Mouse (Mus musculus): ENCODE data around the gene Ddi2. TPM values are rescaled to one million over a fixed set of nuclear protein-coding genes. Genes with fewer than 3 reads are reported as not detected.

The Ddi2 gene
- polyA plus RNA-seq, 1 experiment = 1.7 TPM

DNA sequence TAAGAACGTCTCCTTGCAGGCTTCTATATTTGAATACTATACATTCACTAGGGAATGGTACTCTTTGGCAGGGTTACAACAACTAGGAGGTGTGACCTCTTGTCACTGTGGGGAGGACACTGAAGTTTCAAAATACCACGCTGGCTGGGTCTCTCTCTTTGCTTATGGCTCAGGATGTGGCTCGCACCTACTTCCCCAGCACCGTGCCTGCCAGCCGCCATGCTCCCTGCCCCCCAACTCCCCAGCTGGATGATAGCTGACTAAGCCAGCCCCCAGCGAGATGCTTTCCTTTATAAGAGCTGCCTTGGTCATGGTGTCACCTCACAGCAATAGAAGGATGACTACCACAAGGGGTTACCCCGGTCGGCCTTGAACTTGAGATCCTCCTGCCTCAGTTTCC, 70.2 kb downstream of the Ddi2 start:
- TF ChIP-seq GATA1 (IDR thresholded peaks at IDR 0.05; ENCODE audit: borderline replicate concordance, low read length) = no peak
- no peak for TF ChIP-seq FLI1 (IDR thresholded peaks at IDR 0.05; ENCODE audit: low read length)
- Histone ChIP-seq H3K4me1 (peaks cover 35% of the 10 kb centered on the region), H3K4me3 (replicated peaks) (no peak overlapping the region), H3K9me3 (no peaks in the 10 kb centered on the region), H3K27me3 (replicated peaks) (no peaks in the 10 kb centered on the region), H3K36me3 (replicated peaks; ENCODE audit: low read length) (peaks cover 62% of the 10 kb centered on the region)

GRCm38 (mm10) chr4:141651944-141652343, 71.3 kb downstream of the Ddi2 start:
- H3K4me3 ChIP-seq (replicated peaks) = no peak overlapping the region
- no peaks in the 10 kb centered on the region for H3K27me3 ChIP-seq (replicated peaks)
- H3K9me3 ChIP-seq = no peaks in the 10 kb centered on the region
- peaks cover 61% of the 10 kb centered on the region for H3K36me3 ChIP-seq (replicated peaks; ENCODE audit: low read length)
- no peak for TF ChIP-seq GATA1 (IDR thresholded peaks at IDR 0.05; ENCODE audit: borderline replicate concordance, low read length)
- TF ChIP-seq FLI1 (IDR thresholded peaks at IDR 0.05; ENCODE audit: low read length) = no peak
- H3K4me1 ChIP-seq = peaks cover 34% of the 10 kb centered on the region

DNA sequence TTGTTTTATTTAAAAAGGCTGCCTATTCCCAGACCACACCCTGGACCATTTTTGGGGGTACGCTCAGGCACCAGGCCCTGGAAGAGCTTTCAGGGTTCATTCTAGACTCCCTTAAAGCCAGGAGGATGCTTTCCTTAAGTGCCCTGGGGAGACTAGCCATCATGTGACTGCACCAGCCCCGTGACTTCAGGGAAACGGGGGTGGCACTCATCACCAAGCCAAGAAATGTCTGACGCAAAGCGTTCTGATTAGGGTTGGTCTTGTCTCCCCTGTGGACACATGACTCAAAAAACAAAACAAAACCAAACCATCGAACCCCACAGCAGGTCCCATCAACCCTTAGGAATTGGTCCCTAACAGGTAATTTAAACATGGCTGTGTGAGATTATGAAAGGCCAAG, 71.9 kb downstream of the Ddi2 start:
- Histone ChIP-seq H3K4me1 (peaks cover 28% of the 10 kb centered on the region), H3K27me3 (replicated peaks) (no peaks in the 10 kb centered on the region), H3K36me3 (replicated peaks; ENCODE audit: low read length) (peaks cover 58% of the 10 kb centered on the region), H3K9me3 (no peaks in the 10 kb centered on the region), H3K4me3 (replicated peaks) (no peak overlapping the region)
- TF ChIP-seq FLI1 (IDR thresholded peaks at IDR 0.05; ENCODE audit: low read length) (no peak), GATA1 (IDR thresholded peaks at IDR 0.05; ENCODE audit: borderline replicate concordance, low read length) (no peak)

- H3K4me1 ChIP-seq = peaks cover 25% of the 10 kb centered on the region
- TF ChIP-seq FLI1 (IDR thresholded peaks at IDR 0.05; ENCODE audit: low read length) (no peak), GATA1 (IDR thresholded peaks at IDR 0.05; ENCODE audit: borderline replicate concordance, low read length) (no peak)
- H3K9me3 ChIP-seq = no peaks in the 10 kb centered on the region
- no peaks in the 10 kb centered on the region for H3K27me3 ChIP-seq (replicated peaks)
- H3K4me3 ChIP-seq (replicated peaks) = no peak overlapping the region
- peaks cover 55% of the 10 kb centered on the region for H3K36me3 ChIP-seq (replicated peaks; ENCODE audit: low read length)
Observed at GRCm38 (mm10) chr4:141649244-141649643, 74.0 kb downstream of the Ddi2 start.

DNA sequence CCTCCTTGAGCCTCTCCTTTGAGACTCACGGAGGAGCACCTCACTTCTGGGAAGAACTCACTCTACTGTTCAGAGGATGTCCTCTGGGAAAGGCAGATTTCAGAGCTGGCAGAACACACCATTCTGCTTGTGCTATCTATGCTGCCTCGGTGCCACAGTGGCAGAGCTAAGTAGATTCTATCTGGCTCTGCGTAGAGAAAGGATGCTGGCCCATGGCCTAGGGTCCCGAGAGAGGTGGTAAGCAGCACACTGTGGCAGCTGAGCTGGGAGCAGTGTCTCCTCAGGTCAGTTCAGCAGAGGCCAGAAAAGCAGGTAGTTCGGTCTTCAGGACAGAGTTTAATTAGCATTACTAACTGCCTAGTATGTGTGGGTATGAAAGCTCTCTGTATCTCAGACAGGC, 75.0 kb downstream of the Ddi2 start:
- H3K27me3 ChIP-seq (replicated peaks) = no peaks in the 10 kb centered on the region
- peaks cover 17% of the 10 kb centered on the region for H3K4me1 ChIP-seq
- no peak overlapping the region for H3K4me3 ChIP-seq (replicated peaks)
- H3K9me3 ChIP-seq = no peaks in the 10 kb centered on the region
- H3K36me3 ChIP-seq (replicated peaks; ENCODE audit: low read length) = peaks cover 46% of the 10 kb centered on the region
- no peak for TF ChIP-seq GATA1 (IDR thresholded peaks at IDR 0.05; ENCODE audit: borderline replicate concordance, low read length)
- no peak for TF ChIP-seq FLI1 (IDR thresholded peaks at IDR 0.05; ENCODE audit: low read length)

GRCm38 (mm10) chr4:141647187-141647586, 76.0 kb downstream of the Ddi2 start:
- H3K4me3 ChIP-seq (replicated peaks) = no peak overlapping the region
- H3K4me1 ChIP-seq = peaks cover 16% of the 10 kb centered on the region
- H3K36me3 ChIP-seq (replicated peaks; ENCODE audit: low read length) = peaks cover 45% of the 10 kb centered on the region

DNA sequence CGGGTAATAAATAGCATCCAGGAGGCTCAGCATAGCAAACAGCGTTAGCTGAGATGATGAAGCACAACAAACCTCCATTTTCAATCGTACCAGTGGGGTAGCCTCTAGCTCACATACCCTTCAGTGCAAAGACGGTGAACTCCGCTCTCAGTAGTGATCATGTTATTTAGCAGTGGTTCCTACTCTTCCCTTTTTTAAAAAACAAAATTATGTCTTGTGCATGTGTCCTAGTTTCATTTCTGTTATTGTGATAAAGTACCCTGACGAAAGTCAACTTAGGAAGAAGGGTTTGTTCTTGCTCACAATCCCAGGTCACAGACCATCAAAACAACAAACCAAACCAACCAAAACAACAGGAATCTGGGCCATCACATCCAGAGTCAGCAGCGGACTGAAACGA, 77.2 kb downstream of the Ddi2 start:
- Histone ChIP-seq H3K4me1 (peaks cover 11% of the 10 kb centered on the region; the same call in 1 of the 2 replicates), H3K4me3 (replicated peaks) (no peak overlapping the region), H3K27me3 (replicated peaks) (no peaks in the 10 kb centered on the region), H3K36me3 (replicated peaks; ENCODE audit: low read length) (peaks cover 46% of the 10 kb centered on the region), H3K9me3 (no peaks in the 10 kb centered on the region)
- no peak for TF ChIP-seq FLI1 (IDR thresholded peaks at IDR 0.05; ENCODE audit: low read length)
- TF ChIP-seq GATA1 (IDR thresholded peaks at IDR 0.05; ENCODE audit: borderline replicate concordance, low read length) = no peak

More at GRCm38 (mm10) chr4:141647187-141647586, 76.0 kb downstream of the Ddi2 start:
- H3K27me3 ChIP-seq (replicated peaks) = no peaks in the 10 kb centered on the region
- H3K9me3 ChIP-seq = no peaks in the 10 kb centered on the region
- TF ChIP-seq FLI1 (IDR thresholded peaks at IDR 0.05; ENCODE audit: low read length) (no peak), GATA1 (IDR thresholded peaks at IDR 0.05; ENCODE audit: borderline replicate concordance, low read length) (no peak)

GRCm38 (mm10) chr4:141643118-141643855, 79.9 kb downstream of the Ddi2 start:
- TF ChIP-seq GATA1 (IDR thresholded peaks at IDR 0.05; ENCODE audit: borderline replicate concordance, low read length) (no peak), FLI1 (IDR thresholded peaks at IDR 0.05; ENCODE audit: low read length) (no peak)
- H3K36me3 ChIP-seq (replicated peaks; ENCODE audit: low read length) = peaks cover 55% of the 10 kb centered on the region
- H3K27me3 ChIP-seq (replicated peaks) = no peaks in the 10 kb centered on the region
- no peak overlapping the region for H3K4me3 ChIP-seq (replicated peaks)
- peaks cover 31% of the 10 kb centered on the region for H3K4me1 ChIP-seq
- H3K9me3 ChIP-seq = no peaks in the 10 kb centered on the region

DNA sequence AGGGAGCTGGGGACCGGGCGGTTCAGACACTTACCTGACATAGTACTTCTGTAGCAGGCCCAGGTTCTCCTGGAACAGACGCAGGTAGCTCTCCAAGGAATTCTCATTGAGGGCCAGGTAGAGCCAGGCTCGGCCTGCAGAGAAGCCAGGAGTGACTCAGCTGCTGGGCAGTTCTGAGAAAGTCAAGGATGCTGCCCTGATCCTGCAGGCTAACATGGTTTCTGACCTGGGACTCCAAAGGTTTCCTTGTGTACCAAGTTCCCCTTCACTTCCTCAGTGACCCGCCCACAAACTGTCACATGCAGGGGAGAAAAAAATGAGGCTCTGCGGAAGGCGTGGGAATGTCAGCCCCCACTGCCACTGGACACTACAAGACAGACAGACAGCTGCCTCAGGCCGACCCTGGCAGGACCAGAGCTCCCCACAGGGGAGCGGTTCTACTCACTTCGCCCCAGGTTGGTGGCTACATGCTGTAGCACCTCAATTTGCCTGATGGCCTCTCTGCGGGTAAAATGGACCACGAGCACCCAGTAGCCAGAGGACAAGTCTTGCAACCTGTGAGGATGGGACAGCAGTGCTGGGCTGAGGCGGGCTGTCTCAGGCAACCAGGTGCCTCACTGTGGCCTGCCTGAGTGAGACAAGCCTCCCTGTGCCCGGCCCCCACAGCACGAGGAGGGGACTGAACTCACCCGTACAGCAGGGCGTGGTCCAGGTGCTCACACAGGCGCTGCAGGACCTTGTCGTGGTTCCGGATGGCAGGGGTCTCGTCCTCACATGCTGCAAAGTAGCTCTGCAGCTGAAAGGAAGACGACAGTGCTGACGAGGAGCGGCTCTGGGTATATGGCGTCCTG, 81.0 kb downstream of the Ddi2 start:
- Histone ChIP-seq H3K27me3 (replicated peaks) (no peaks in the 10 kb centered on the region), H3K36me3 (replicated peaks; ENCODE audit: low read length) (peaks cover 58% of the 10 kb centered on the region), H3K9me3 (no peaks in the 10 kb centered on the region), H3K4me3 (replicated peaks) (no peak overlapping the region), H3K4me1 (peaks cover 31% of the 10 kb centered on the region)
- no peak for TF ChIP-seq FLI1 (IDR thresholded peaks at IDR 0.05; ENCODE audit: low read length)
- no peak for TF ChIP-seq GATA1 (IDR thresholded peaks at IDR 0.05; ENCODE audit: borderline replicate concordance, low read length)

DNA sequence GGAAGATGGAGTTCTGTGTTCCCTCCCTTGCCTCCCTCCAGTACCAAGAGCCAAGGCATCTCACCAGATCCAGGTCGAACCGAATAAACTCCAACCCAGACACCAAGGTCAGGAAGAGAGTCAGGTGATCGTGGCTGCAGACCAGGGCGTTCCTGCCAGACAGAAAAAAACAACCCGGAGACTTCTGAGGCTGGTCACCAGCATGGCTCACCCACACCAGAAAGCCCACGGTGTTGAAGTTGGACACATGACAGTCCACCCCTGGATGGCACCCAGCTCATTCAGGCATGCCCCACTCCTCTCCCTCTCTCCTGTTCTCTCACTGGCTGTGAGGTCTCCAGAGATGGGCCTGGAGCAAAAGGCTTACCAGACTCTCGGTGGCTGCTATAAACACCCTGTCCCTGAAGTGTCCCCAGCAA, 81.9 kb downstream of the Ddi2 start:
- no peak for TF ChIP-seq FLI1 (IDR thresholded peaks at IDR 0.05; ENCODE audit: low read length)
- no peak for TF ChIP-seq GATA1 (IDR thresholded peaks at IDR 0.05; ENCODE audit: borderline replicate concordance, low read length)
- H3K36me3 ChIP-seq (replicated peaks; ENCODE audit: low read length) = peaks cover 62% of the 10 kb centered on the region
- H3K27me3 ChIP-seq (replicated peaks) = no peaks in the 10 kb centered on the region
- no peak overlapping the region for H3K4me3 ChIP-seq (replicated peaks)
- H3K4me1 ChIP-seq = peaks cover 31% of the 10 kb centered on the region
- H3K9me3 ChIP-seq = no peaks in the 10 kb centered on the region

All from megakaryocyte, embryonic 14.5 days (primary cell).